8 mouse cellular contexts compared by ENCODE assay signal in the genomic region with DNA sequence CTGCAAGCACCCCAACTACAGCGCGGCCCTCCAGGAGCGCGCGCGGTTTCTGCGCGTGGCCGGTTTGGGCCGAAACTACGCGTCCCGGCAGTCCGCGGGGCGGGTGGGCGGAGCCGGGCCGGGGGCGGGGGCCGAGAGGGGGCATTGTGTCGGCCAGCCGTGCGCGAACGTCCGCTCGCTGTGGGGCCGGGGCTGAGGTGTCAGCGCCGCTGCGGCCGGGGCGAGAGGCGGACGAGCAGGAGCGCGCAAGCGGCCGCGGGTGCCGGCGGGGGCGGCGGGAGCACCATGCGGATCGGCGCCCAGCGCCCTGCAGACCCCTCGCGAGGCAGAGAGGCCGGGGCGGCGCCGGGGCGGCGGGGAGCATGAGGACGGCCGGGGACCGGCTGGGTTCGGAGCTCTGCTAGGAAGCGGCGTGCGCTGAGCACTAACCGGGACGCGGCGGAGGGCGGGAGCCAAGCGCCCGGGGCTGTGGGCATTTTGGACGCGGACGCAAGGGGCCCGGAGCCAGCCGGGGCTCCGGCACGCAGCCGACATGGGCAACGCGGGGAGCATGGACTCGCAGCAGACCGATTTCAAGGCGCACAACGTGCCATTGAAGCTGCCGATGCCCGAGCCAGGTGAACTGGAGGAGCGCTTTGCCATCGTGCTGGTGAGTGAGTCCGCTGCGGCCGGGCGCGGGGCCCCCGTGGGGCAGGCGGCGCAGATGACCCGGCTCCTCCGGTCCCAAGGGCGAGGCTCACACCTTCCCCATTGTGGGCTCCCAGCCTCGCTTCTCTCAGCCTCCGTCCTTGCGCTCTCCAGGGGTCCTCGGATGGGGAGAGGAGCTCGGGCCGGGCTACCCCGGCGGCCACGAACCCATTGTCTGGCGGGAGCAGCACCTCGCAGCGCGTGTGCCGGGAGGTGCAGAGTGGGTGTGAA. TPM values are rescaled to one million over a fixed set of nuclear protein-coding genes. Genes with fewer than 3 reads are reported as not detected.
A peak's percentile ranks its signal among the peaks of the same experiment; 100 is the strongest.
DNase-seq lines count a peak whose midpoint lies in the region; ATAC-seq lines count a peak whose summit lies in the region.

Gene Fmnl2 (plus strand): TSS at position 250 of the 918 bp plus-strand sequence.

- ATAC-seq in hindbrain, embryonic 16.5 days: peak; percentile 96

- H3K27ac ChIP-seq in hindbrain, embryonic 16.5 days (ENCODE audit: low read depth, low read length): peak within 1 kb of the TSS; percentile 94

- under 1% methylated on average over 106 of the region's 114 CpGs for WGBS in hindbrain, embryonic 16.5 days

- no peaks in the 10 kb centered on the region for H3K36me3 ChIP-seq in hindbrain, embryonic 16.5 days (ENCODE audit: control insufficient read depth, insufficient read depth, low read length)

- peak within 1 kb of the TSS; percentile 85 for H3K4me2 ChIP-seq in hindbrain, embryonic 16.5 days (ENCODE audit: low read length)

- peak within 1 kb of the TSS; percentile 99 for H3K4me3 ChIP-seq in hindbrain, embryonic 16.5 days (ENCODE audit: low read length)

- peaks cover 31% of the 10 kb centered on the region for H3K4me1 ChIP-seq in hindbrain, embryonic 16.5 days (ENCODE audit: control insufficient read depth, insufficient read depth, low read depth, low read length)

- peak within 1 kb of the TSS; percentile 98 for H3K9ac ChIP-seq in hindbrain, embryonic 16.5 days (ENCODE audit: low read depth, low read length)

- H3K27me3 ChIP-seq in hindbrain, embryonic 16.5 days (replicated peaks; ENCODE audit: control insufficient read depth, insufficient read depth, low read length): no peaks in the 10 kb centered on the region

- no peaks in the 10 kb centered on the region for H3K9me3 ChIP-seq in hindbrain, embryonic 16.5 days (ENCODE audit: control insufficient read depth, low read length)

- DNase-seq in ZHBTc4 (ENCODE audit: low read depth, low spot score): peak; percentile 88
- DNase-seq in cerebellum, postnatal 4 days (ENCODE audit: low spot score in 2 of 2): peak; percentile 64 to 87
- peak; percentile 66 to 68 for DNase-seq in gastrocnemius, adult 8-10 months (ENCODE audit: low spot score in 2 of 2)
- peak; percentile 55 for DNase-seq in left cerebral cortex, adult 11 months (ENCODE audit: low spot score)
- DNase-seq in lung, postnatal 25 days (ENCODE audit: low spot score): peak; percentile 66
- DNase-seq in right cerebral cortex, adult 18-20 months: peak; percentile 76
- peak; percentile 21 for DNase-seq in urinary bladder, postnatal 10 days (ENCODE audit: low spot score)

RNA-seq across cellular contexts. Expression of gene Fmnl2, which starts in this region (rescaled TPM):
- 1 to 10 TPM; 3.8 to 6.6 (median 5.5) TPM for total RNA-seq in gastrocnemius, adult 8-10 months (2022)
- polyA plus RNA-seq in hindbrain, embryonic 16.5 days (2015; fragmentation: Nextera tagmentation; extraction: Ambion mirVana): 8.4 and 9.0 TPM in 2 replicates

Comparison
In these comparisons a context has a peak if more than half of its experiments do, and no peak if none do; other contexts are left out.
1. Peak in every context shown above with its lines: DNase-seq, ATAC-seq, H3K4me3 ChIP-seq and H3K27ac ChIP-seq.
2. DNase-seq: peak in every context shown above with its lines; median percentile 88 in ZHBTc4; 76 in right cerebral cortex, adult 18-20 months; 76 in cerebellum, postnatal 4 days; 67 in gastrocnemius, adult 8-10 months; 66 in lung, postnatal 25 days; 55 in left cerebral cortex, adult 11 months; 21 in urinary bladder, postnatal 10 days.